In genomic region chr13:52914591-52915110, GRCm38 (mm10) we compare ENCODE assay signal across 13 mouse cellular contexts. TPM values are rescaled to one million over a fixed set of nuclear protein-coding genes. Genes with fewer than 3 reads are reported as not detected.
DNase-seq lines count a peak whose midpoint lies in the region; ATAC-seq and TF ChIP-seq lines count a peak whose summit lies in the region.
"Had no signal": no experiment of that assay in that cellular context is flagged by ENCODE, and none has a peak within 500 bp of the region (broad histone marks: within the 10 kb centered on the region; RNA-seq: fewer than 3 reads in every experiment).

No protein-coding gene starts in this region.

- H3K9me3 ChIP-seq in lung, embryonic 14.5 days (ENCODE audit: low read depth, low read length): no peaks in the 10 kb centered on the region
- H3K9me3 ChIP-seq in megakaryocyte, embryonic 14.5 days: no peaks in the 10 kb centered on the region
- H3K9me3 ChIP-seq: liver, embryonic 15.5 days had no signal

- DNase-seq in lung, embryonic 14.5 days: peak; percentile 48
- no peak for DNase-seq in lung, adult 18-20 months
- peak; percentile 61 for DNase-seq in CD4-positive, CD25-positive, alpha-beta regulatory T cell, adult 2 months (ENCODE audit: low read depth, low spot score)
- DNase-seq in thymus, adult 18-20 months: no peak
- no peak for DNase-seq in left cerebral cortex, adult 18-20 months (ENCODE audit: low spot score in 2 of 2)
- DNase-seq: adrenal gland, postnatal 36 days; cerebellum, adult 9-11 months; kidney, postnatal 10 days had no signal

- 42% methylated on average over 19 of the region's 19 CpGs for WGBS in lung, embryonic 14.5 days

- H3K9ac ChIP-seq in lung, embryonic 14.5 days: no peak overlapping the region
- H3K9ac ChIP-seq: liver, embryonic 15.5 days had no signal

- no peak overlapping the region for H3K4me3 ChIP-seq in lung, embryonic 14.5 days (ENCODE audit: low read depth, low read length)
- H3K4me3 ChIP-seq in bone marrow macrophage, adult 2 months (ENCODE audit: insufficient read depth, low read length): peak overlapping the region; percentile 22
- peak overlapping the region; percentile 74 for H3K4me3 ChIP-seq in megakaryocyte, embryonic 14.5 days (replicated peaks)
- H3K4me3 ChIP-seq: liver, embryonic 15.5 days; myocyte had no signal

- 0 out of 2 replicates have a peak overlapping the region, but pooled peaks have one; percentile 38 for H3K27ac ChIP-seq in lung, embryonic 14.5 days (ENCODE audit: low read depth)
- H3K27ac ChIP-seq in bone marrow macrophage, adult 2 months (ENCODE audit: insufficient read depth, low read depth, low read length): no peak overlapping the region
- H3K27ac ChIP-seq: liver, embryonic 15.5 days; stomach, postnatal 0 days had no signal

- H3K4me1 ChIP-seq in lung, embryonic 14.5 days (ENCODE audit: insufficient read depth): no peaks in the 10 kb centered on the region
- H3K4me1 ChIP-seq in bone marrow macrophage, adult 2 months (ENCODE audit: control insufficient read depth, insufficient read depth, low read length): peaks cover 15% of the 10 kb centered on the region
- H3K4me1 ChIP-seq in megakaryocyte, embryonic 14.5 days: peaks cover 92% of the 10 kb centered on the region
- H3K4me1 ChIP-seq: liver, embryonic 15.5 days had no signal

- no peak for TF ChIP-seq POLR2A in bone marrow macrophage, adult 2 months (IDR thresholded peaks at IDR 0.05; ENCODE audit: borderline replicate concordance, low read depth, low read length)

- H3K4me2 ChIP-seq in lung, embryonic 14.5 days: no peak overlapping the region
- H3K4me2 ChIP-seq: liver, embryonic 15.5 days had no signal

- TF ChIP-seq CTCF in lung, embryonic 14.5 days (IDR thresholded peaks at IDR 0.05; ENCODE audit: low read depth): no peak
- TF ChIP-seq CTCF in bone marrow macrophage, adult 2 months (IDR thresholded peaks at IDR 0.05; ENCODE audit: low read depth, low read length): no peak

- no peak for ATAC-seq in lung, embryonic 14.5 days (ENCODE audit: insufficient read depth)

- H3K36me3 ChIP-seq in lung, embryonic 14.5 days (ENCODE audit: insufficient read depth): peaks cover 6% of the 10 kb centered on the region; the same call in 1 of the 2 replicates
- peaks cover 82% of the 10 kb centered on the region for H3K36me3 ChIP-seq in megakaryocyte, embryonic 14.5 days (replicated peaks; ENCODE audit: low read length)

- H3K27me3 ChIP-seq in lung, embryonic 14.5 days (ENCODE audit: insufficient read depth, low read length): no peaks in the 10 kb centered on the region
- no peaks in the 10 kb centered on the region for H3K27me3 ChIP-seq in megakaryocyte, embryonic 14.5 days (replicated peaks)
- H3K27me3 ChIP-seq: liver, embryonic 15.5 days had no signal

RNA-seq across cellular contexts. Expression of gene Auh, which starts 14.8 kb away (rescaled TPM):
- 32.3 and 34.8 TPM in 2 replicates for polyA plus RNA-seq in lung, embryonic 14.5 days (2014; fragmentation: Nextera tagmentation; extraction: Ambion mirVana)
- 39.3 and 41.6 TPM in 2 replicates for polyA plus RNA-seq in bone marrow macrophage, adult 2 months (2012; ENCODE audit: insufficient read depth, insufficient read length, missing spikeins)
- polyA plus RNA-seq in megakaryocyte, embryonic 14.5 days (2012; ENCODE audit: insufficient read depth, low replicate concordance): 3.4 and 30.9 TPM in 2 replicates
- total RNA-seq in left cerebral cortex, adult 18-20 months (2021): 100 to 1,000 TPM; 102 to 108 TPM

Comparison
In these comparisons a context has a peak if more than half of its experiments do, and no peak if none do; other contexts are left out.
1. DNase-seq: peak in lung, embryonic 14.5 days (single experiment) and CD4-positive, CD25-positive, alpha-beta regulatory T cell, adult 2 months (single experiment); none in lung, adult 18-20 months (0 of 2), thymus, adult 18-20 months (0 of 2) and left cerebral cortex, adult 18-20 months (0 of 2).